Mouse (Mus musculus): Measurements from ENCODE around the gene Afg1l. TPM values are rescaled to one million over a fixed set of nuclear protein-coding genes. Genes with fewer than 3 reads are reported as not detected.

Gene Afg1l
- polyA plus RNA-seq (2015; fragmentation: Nextera tagmentation; extraction: Ambion mirVana), result 6.0 and 6.1 TPM in 2 replicates

DNA sequence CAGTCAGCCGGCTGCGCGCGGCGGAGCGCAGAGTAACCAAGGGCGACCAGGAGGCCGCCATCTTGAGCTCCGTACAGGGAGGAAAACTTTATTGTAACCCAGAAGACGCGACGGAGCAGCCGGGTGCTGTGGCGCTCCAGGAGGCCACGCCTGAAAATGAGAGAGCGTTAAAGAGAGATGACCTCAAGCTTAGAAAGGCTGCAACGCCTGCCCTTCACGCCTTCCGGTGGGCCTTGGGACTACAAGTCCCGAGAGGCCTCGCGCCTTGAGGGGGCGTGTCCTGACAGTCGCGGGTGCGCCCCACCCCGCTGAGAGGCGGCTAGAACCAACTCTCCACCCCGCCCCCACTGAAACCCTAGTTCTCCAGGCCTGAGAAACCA, at the start of gene Afg1l:
Afg1l (minus strand) TSS at position 225 of the 380 bp plus-strand sequence.
- under 1% methylated on average over 29 of the region's 29 CpGs for WGBS
- H3K27ac ChIP-seq, result peak within 1 kb of the TSS; percentile 89
- no peaks in the 10 kb centered on the region for H3K36me3 ChIP-seq
- peaks cover 5% of the 10 kb centered on the region; the same call in 1 of the 2 replicates for H3K4me1 ChIP-seq
- H3K4me2 ChIP-seq (replicated peaks), result peak within 1 kb of the TSS; percentile 83
- H3K4me3 ChIP-seq, result peak within 1 kb of the TSS; percentile 75
- no peaks in the 10 kb centered on the region for H3K9me3 ChIP-seq
- no peaks in the 10 kb centered on the region for H3K27me3 ChIP-seq
- ATAC-seq (ENCODE audit: low FRiP score, low read depth), result peak; percentile 93
- H3K9ac ChIP-seq, result peak within 1 kb of the TSS; percentile 88

DNA sequence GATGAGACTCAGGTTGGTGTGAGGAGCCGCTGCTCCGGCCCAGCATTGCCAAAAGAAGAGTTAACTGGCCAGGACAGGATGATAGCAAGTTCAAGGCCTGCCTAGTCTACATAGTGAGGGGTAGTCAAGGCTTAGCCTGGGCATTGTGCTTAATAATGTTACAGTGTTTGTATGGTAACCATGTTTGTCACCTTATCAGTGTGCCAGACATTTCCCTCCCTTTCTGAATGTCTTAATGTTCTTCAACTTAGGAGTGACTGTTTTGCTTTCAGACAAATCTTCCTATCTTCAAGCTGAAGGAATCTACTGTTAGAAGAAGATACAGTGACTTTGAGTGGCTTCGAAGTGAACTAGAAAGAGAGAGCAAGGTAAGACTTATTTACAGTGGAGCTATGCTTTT, 47.3 kb upstream of the Afg1l start:
- no peak for ATAC-seq (ENCODE audit: low FRiP score, low read depth)
- no peaks in the 10 kb centered on the region for H3K27me3 ChIP-seq
- WGBS, result 97% methylated on average over 3 of the region's 3 CpGs
- no peak overlapping the region for H3K9ac ChIP-seq
- H3K4me1 ChIP-seq, result peaks cover 26% of the 10 kb centered on the region
- no peak overlapping the region for H3K4me2 ChIP-seq (replicated peaks)
- no peak overlapping the region for H3K4me3 ChIP-seq
- H3K36me3 ChIP-seq, result peaks cover 49% of the 10 kb centered on the region
- no peaks in the 10 kb centered on the region for H3K9me3 ChIP-seq
- no peak overlapping the region for H3K27ac ChIP-seq

DNA sequence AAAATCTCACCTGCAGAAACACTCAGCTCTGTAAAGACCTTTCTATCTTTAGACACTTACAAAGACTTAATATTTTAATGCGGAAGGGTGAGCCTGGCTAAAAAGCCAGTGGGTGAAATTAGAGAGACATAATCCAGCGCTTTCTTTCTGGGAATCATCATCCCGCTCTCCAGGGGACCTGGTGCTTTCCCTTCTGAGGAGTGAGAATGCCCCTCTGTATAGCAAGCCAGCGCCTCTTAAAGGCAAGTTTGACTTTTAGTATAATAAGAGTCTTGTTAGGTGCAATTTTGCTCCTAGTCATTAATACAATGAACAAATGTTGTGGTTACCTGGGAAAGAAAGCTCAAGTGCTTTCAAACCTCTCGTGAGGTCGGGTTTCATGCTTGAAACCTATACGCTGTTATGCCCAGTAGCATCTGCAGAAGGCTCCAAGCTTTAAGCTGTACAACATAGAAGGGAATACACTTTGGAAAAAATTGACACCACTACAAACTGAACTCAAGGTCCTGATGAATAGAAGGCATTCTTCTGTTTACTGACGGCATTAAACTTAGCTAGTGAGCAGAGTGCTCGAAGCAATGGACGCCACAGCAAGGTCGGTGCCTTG, 45.3 kb upstream of the Afg1l start:
- 42% methylated on average over 11 of the region's 11 CpGs for WGBS
- H3K4me3 ChIP-seq, result no peak overlapping the region
- no peak overlapping the region for H3K9ac ChIP-seq
- H3K9me3 ChIP-seq, result no peaks in the 10 kb centered on the region
- H3K4me2 ChIP-seq (replicated peaks), result peak overlapping the region; percentile 12; the same call in 1 of the 2 replicates
- no peaks in the 10 kb centered on the region for H3K27me3 ChIP-seq
- H3K4me1 ChIP-seq, result peaks cover 26% of the 10 kb centered on the region
- ATAC-seq (ENCODE audit: low FRiP score, low read depth), result no peak; the same call in 1 of the 2 replicates
- H3K27ac ChIP-seq, result peak overlapping the region; percentile 0; the same call in 1 of the 2 replicates
- peaks cover 30% of the 10 kb centered on the region for H3K36me3 ChIP-seq

DNA sequence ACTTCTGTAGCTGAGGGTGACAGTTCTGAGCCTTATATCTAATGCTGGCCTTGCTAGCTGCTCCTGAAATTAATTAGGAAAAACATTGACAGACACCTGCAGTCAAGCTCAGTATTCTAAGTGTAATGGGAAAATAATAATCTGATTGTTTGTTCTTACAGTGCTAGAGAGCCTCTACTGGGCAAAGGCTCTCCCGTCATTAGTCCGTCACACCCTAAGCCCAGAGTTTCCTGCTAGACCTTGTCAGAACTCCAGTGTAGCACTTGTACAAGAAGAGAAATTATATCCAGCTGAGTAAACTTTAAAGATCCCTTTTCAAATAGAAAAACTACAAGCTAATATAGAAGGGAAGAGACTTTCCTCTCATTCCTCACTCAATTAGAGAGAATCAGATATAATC, 44.5 kb upstream of the Afg1l start:
- WGBS, result 40% methylated on average over 2 of the region's 2 CpGs
- no peak for ATAC-seq (ENCODE audit: low FRiP score, low read depth)
- H3K27ac ChIP-seq, result no peak overlapping the region; the same call in 1 of the 2 replicates

GRCm38 (mm10) chr10:42521315-42521981, 43.1 kb upstream of the Afg1l start:
- peaks cover 26% of the 10 kb centered on the region for H3K4me1 ChIP-seq
- 67% methylated on average over 5 of the region's 5 CpGs for WGBS
- H3K27ac ChIP-seq, result no peak overlapping the region
- ATAC-seq (ENCODE audit: low FRiP score, low read depth), result no peak
- no peak overlapping the region for H3K4me3 ChIP-seq
- H3K9me3 ChIP-seq, result no peaks in the 10 kb centered on the region
- H3K4me2 ChIP-seq (replicated peaks), result no peak overlapping the region
- H3K27me3 ChIP-seq, result no peaks in the 10 kb centered on the region
- H3K36me3 ChIP-seq, result peaks cover 10% of the 10 kb centered on the region
- no peak overlapping the region for H3K9ac ChIP-seq

More for the DNA sequence above, 44.5 kb upstream of the Afg1l start:
- Histone ChIP-seq H3K4me3 (no peak overlapping the region), H3K4me2 (replicated peaks) (no peak overlapping the region), H3K9ac (no peak overlapping the region), H3K9me3 (no peaks in the 10 kb centered on the region), H3K27me3 (no peaks in the 10 kb centered on the region), H3K36me3 (peaks cover 23% of the 10 kb centered on the region), H3K4me1 (peaks cover 26% of the 10 kb centered on the region)

DNA sequence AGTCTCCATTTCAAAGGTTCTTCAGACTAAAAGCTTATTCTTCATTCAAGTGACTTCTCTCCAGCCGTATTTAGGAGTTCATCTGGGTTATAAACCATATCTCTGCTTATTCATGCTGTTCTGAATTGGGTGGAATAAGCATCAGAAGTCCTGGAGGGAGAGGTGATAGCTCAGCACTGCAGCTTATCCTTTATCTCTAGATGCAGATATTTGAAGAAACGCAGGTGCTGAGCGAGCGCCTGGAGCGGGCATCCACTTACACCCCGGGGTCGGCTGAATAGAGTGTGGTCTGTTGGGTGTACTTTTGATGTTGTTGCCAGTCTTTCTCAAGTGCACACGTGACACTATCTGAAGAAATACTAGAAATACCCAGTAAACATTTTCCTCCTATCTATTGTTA, 40.0 kb upstream of the Afg1l start:
- WGBS, result 88% methylated on average over 8 of the region's 8 CpGs

DNA sequence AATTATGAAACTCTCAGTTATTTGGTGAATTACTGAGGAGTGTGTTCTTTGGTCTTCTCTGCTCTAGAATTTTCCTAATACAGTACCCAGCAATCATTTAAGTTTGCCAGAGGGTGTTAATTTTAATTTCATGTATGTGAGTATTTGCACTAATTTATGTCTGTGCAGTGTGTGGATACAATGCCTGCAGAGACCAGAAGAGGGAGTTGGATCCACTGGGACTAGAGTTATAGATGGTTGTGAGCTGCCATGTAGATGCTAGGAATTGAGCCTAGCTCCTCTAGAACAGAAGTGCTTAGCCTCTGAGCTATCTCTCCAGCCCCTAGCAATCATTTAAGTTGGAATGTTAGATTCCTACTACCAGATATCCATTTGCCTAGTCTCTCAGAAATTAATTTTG, 35.8 kb upstream of the Afg1l start:
- Histone ChIP-seq H3K36me3 (peaks cover 20% of the 10 kb centered on the region), H3K9me3 (no peaks in the 10 kb centered on the region), H3K27me3 (no peaks in the 10 kb centered on the region), H3K27ac (no peak overlapping the region), H3K4me1 (no peaks in the 10 kb centered on the region), H3K4me3 (no peak overlapping the region), H3K9ac (no peak overlapping the region), H3K4me2 (replicated peaks) (no peak overlapping the region)
- no peak for ATAC-seq (ENCODE audit: low FRiP score, low read depth)

More for the DNA sequence above, 40.0 kb upstream of the Afg1l start:
- Histone ChIP-seq H3K36me3 (no peaks in the 10 kb centered on the region; the same call in 1 of the 2 replicates), H3K9me3 (no peaks in the 10 kb centered on the region), H3K27ac (no peak overlapping the region), H3K27me3 (no peaks in the 10 kb centered on the region), H3K4me2 (replicated peaks) (no peak overlapping the region), H3K4me1 (peaks cover 9% of the 10 kb centered on the region), H3K9ac (no peak overlapping the region), H3K4me3 (no peak overlapping the region)
- no peak for ATAC-seq (ENCODE audit: low FRiP score, low read depth)

- Histone ChIP-seq H3K4me3 (no peak overlapping the region), H3K4me1 (no peaks in the 10 kb centered on the region), H3K4me2 (replicated peaks) (no peak overlapping the region), H3K36me3 (peaks cover 31% of the 10 kb centered on the region), H3K27me3 (no peaks in the 10 kb centered on the region), H3K9me3 (no peaks in the 10 kb centered on the region), H3K27ac (no peak overlapping the region), H3K9ac (no peak overlapping the region)
- WGBS, result 92% methylated on average over 6 of the region's 6 CpGs
- no peak for ATAC-seq (ENCODE audit: low FRiP score, low read depth)
Measured at GRCm38 (mm10) chr10:42511184-42512135, 33.1 kb upstream of the Afg1l start.

DNA sequence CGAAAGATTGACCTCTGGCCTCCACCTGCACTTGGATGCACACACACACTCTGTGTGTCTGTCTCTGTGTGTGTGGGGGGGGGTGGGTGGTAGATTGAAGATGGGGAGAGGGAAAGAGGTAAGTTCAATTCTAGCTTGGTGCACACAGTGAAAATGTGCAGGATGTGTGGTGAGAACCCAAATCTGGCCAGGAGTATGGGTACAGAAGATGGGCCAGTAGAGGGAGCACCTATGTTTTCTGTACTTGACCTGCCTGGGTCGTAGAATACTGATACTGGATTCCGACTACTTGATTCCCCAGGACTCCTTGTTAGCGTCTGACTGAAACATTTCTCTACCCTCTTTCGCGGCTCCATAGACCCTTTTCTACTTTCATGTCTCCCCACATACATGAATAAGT, 31.8 kb upstream of the Afg1l start:
- H3K9ac ChIP-seq, result no peak overlapping the region
- no peak for ATAC-seq (ENCODE audit: low FRiP score, low read depth)
- 91% methylated on average over 6 of the region's 6 CpGs for WGBS
- no peak overlapping the region for H3K4me3 ChIP-seq
- no peaks in the 10 kb centered on the region for H3K27me3 ChIP-seq
- H3K27ac ChIP-seq, result no peak overlapping the region
- H3K4me1 ChIP-seq, result no peaks in the 10 kb centered on the region
- no peaks in the 10 kb centered on the region for H3K9me3 ChIP-seq
- H3K36me3 ChIP-seq, result peaks cover 35% of the 10 kb centered on the region
- no peak overlapping the region for H3K4me2 ChIP-seq (replicated peaks)

- H3K9me3 ChIP-seq, result no peaks in the 10 kb centered on the region
- WGBS, result 88% methylated on average over 10 of the region's 10 CpGs
- H3K4me3 ChIP-seq, result 0 out of 2 replicates have a peak overlapping the region, but pooled peaks have one; percentile 95
- H3K4me2 ChIP-seq (replicated peaks), result peak overlapping the region; percentile 84; the same call in 1 of the 2 replicates
- H3K9ac ChIP-seq, result no peak overlapping the region
- H3K27me3 ChIP-seq, result no peaks in the 10 kb centered on the region
- no peak overlapping the region for H3K27ac ChIP-seq
- peaks cover 15% of the 10 kb centered on the region for H3K36me3 ChIP-seq
- peaks cover 8% of the 10 kb centered on the region for H3K4me1 ChIP-seq
- no peak for ATAC-seq (ENCODE audit: low FRiP score, low read depth)
Measured at GRCm38 (mm10) chr10:42504096-42504710, 25.8 kb upstream of the Afg1l start.

GRCm38 (mm10) chr10:42502349-42503111, 24.2 kb upstream of the Afg1l start:
- H3K27me3 ChIP-seq, result no peaks in the 10 kb centered on the region
- H3K4me3 ChIP-seq, result peak overlapping the region; percentile 95
- no peaks in the 10 kb centered on the region for H3K9me3 ChIP-seq
- peaks cover 8% of the 10 kb centered on the region for H3K36me3 ChIP-seq
- ATAC-seq (ENCODE audit: low FRiP score, low read depth), result peak; percentile 38
- H3K4me1 ChIP-seq, result peaks cover 8% of the 10 kb centered on the region
- under 1% methylated on average over 55 of the region's 55 CpGs for WGBS
- H3K27ac ChIP-seq, result peak overlapping the region; percentile 98
- H3K9ac ChIP-seq, result peak overlapping the region; percentile 93
- H3K4me2 ChIP-seq (replicated peaks), result peak overlapping the region; percentile 84

Data from limb, embryonic 13.5 days (tissue).